Mouse (Mus musculus) cerebellum, adult 11-12 months (tissue): Measurements from ENCODE around the gene Numa1.
A peak's percentile ranks its signal among the peaks of the same experiment; 100 is the strongest.
"Not testable (repeated sequence)": the region's sequence is repeated elsewhere in the genome, so short reads cannot be mapped to it uniquely, and the experiment has no call there.

Experiments
- DNase-seq: peaks from one replicate; pipeline ENCODE4 v3.0.0; 2022

The Numa1 gene

GRCm38 (mm10) chr7:101938348-101938747, 4.4 kb downstream of the Numa1 start:
- peak; percentile 50 for DNase-seq

- DNase-seq, result no peak
These were observed 5.8 kb downstream of the Numa1 start for GRCm38 (mm10) chr7:101939758-101940157.

GRCm38 (mm10) chr7:101949008-101949407, 15.1 kb downstream of the Numa1 start:
- DNase-seq, result not testable (repeated sequence)

GRCm38 (mm10) chr7:101951648-101952047, 17.7 kb downstream of the Numa1 start:
- DNase-seq, result no peak

GRCm38 (mm10) chr7:101952098-101952497, 18.2 kb downstream of the Numa1 start:
- DNase-seq, result no peak

- no peak for DNase-seq
These were observed 20.3 kb downstream of the Numa1 start for GRCm38 (mm10) chr7:101954163-101954562.

- no peak for DNase-seq
These were observed 21.4 kb downstream of the Numa1 start for GRCm38 (mm10) chr7:101955276-101955675.

GRCm38 (mm10) chr7:101955862-101956261, 22.0 kb downstream of the Numa1 start:
- DNase-seq, result no peak

GRCm38 (mm10) chr7:101956481-101956880, 22.6 kb downstream of the Numa1 start:
- no peak for DNase-seq

GRCm38 (mm10) chr7:101956911-101957310, 23.0 kb downstream of the Numa1 start:
- DNase-seq, result no peak

- no peak for DNase-seq
These were observed 28.9 kb downstream of the Numa1 start for GRCm38 (mm10) chr7:101962829-101963228.

GRCm38 (mm10) chr7:101963621-101964020, 29.7 kb downstream of the Numa1 start:
- no peak for DNase-seq

GRCm38 (mm10) chr7:101964551-101964950, 30.6 kb downstream of the Numa1 start:
- no peak for DNase-seq

GRCm38 (mm10) chr7:101965606-101966005, 31.7 kb downstream of the Numa1 start:
- no peak for DNase-seq

GRCm38 (mm10) chr7:101967256-101967655, 33.3 kb downstream of the Numa1 start:
- DNase-seq, result no peak

GRCm38 (mm10) chr7:101968751-101969150, 34.8 kb downstream of the Numa1 start:
- peak; percentile 36 for DNase-seq

GRCm38 (mm10) chr7:101969694-101970428, 36.0 kb downstream of the Numa1 start:
- peak; percentile 90 for DNase-seq

- DNase-seq, result no peak
These were observed 36.5 kb downstream of the Numa1 start for GRCm38 (mm10) chr7:101970429-101970775.

- DNase-seq, result peak; percentile 88
These were observed 37.0 kb downstream of the Numa1 start for GRCm38 (mm10) chr7:101970821-101971461.

- DNase-seq, result no peak
These were observed 37.8 kb downstream of the Numa1 start for GRCm38 (mm10) chr7:101971721-101972120.

- no peak for DNase-seq
These were observed 39.8 kb downstream of the Numa1 start for GRCm38 (mm10) chr7:101973730-101974129.

- peak; percentile 44 for DNase-seq
These were observed 40.6 kb downstream of the Numa1 start for GRCm38 (mm10) chr7:101974505-101974904.

GRCm38 (mm10) chr7:101982735-101983134, 48.8 kb downstream of the Numa1 start:
- DNase-seq, result no peak

- DNase-seq, result no peak
These were observed 51.2 kb downstream of the Numa1 start for GRCm38 (mm10) chr7:101985081-101985480.

GRCm38 (mm10) chr7:101994241-101994640, 60.3 kb downstream of the Numa1 start:
- DNase-seq, result no peak
